Comparison of ENCODE assay signal across 8 mouse cellular contexts in genomic region chr15:93513939-93514341, GRCm38 (mm10).
DNase-seq lines count a peak whose midpoint lies in the region; ATAC-seq lines count a peak whose summit lies in the region.

No protein-coding gene starts in this region.

- H3K27ac ChIP-seq in kidney, embryonic 15.5 days = peak overlapping the region; percentile 49
- H3K27ac ChIP-seq in neural tube, embryonic 12.5 days = no peak overlapping the region

- intact Hi-C loops in left cerebral cortex, postnatal 36 days (cut with DNase I) = no loop called here

- peaks cover 63% of the 10 kb centered on the region for H3K4me1 ChIP-seq in megakaryocyte, embryonic 14.5 days
- peaks cover 72% of the 10 kb centered on the region for H3K4me1 ChIP-seq in kidney, embryonic 15.5 days
- peaks cover 31% of the 10 kb centered on the region for H3K4me1 ChIP-seq in neural tube, embryonic 12.5 days

- peak overlapping the region; percentile 91 for H3K4me3 ChIP-seq in megakaryocyte, embryonic 14.5 days (replicated peaks)
- H3K4me3 ChIP-seq in kidney, embryonic 15.5 days (replicated peaks) = peak overlapping the region; percentile 29; the same call in 1 of the 2 replicates
- H3K4me3 ChIP-seq in neural tube, embryonic 12.5 days = no peak overlapping the region

- DNase-seq in right cerebral cortex, postnatal 25 days = no peak
- DNase-seq in left cerebral cortex, postnatal 36 days (ENCODE audit: low spot score in 2 of 2) = no peak

- H3K36me3 ChIP-seq in megakaryocyte, embryonic 14.5 days (replicated peaks; ENCODE audit: low read length) = peaks cover 18% of the 10 kb centered on the region
- H3K36me3 ChIP-seq in kidney, embryonic 15.5 days = peaks cover 11% of the 10 kb centered on the region
- peaks cover 3% of the 10 kb centered on the region for H3K36me3 ChIP-seq in neural tube, embryonic 12.5 days

- no peak overlapping the region for H3K9ac ChIP-seq in kidney, embryonic 15.5 days
- no peak overlapping the region for H3K9ac ChIP-seq in neural tube, embryonic 12.5 days

- H3K27me3 ChIP-seq in megakaryocyte, embryonic 14.5 days (replicated peaks) = no peaks in the 10 kb centered on the region
- H3K27me3 ChIP-seq in kidney, embryonic 15.5 days = no peaks in the 10 kb centered on the region
- H3K27me3 ChIP-seq in neural tube, embryonic 12.5 days (replicated peaks) = peaks cover 8% of the 10 kb centered on the region; the same call in 1 of the 2 replicates

- peak overlapping the region; percentile 47 for H3K4me2 ChIP-seq in kidney, embryonic 15.5 days
- 0 out of 2 replicates have a peak overlapping the region, but pooled peaks have one; percentile 20 for H3K4me2 ChIP-seq in neural tube, embryonic 12.5 days (replicated peaks)

- H3K9me3 ChIP-seq in megakaryocyte, embryonic 14.5 days = no peaks in the 10 kb centered on the region
- H3K9me3 ChIP-seq in kidney, embryonic 15.5 days (replicated peaks) = no peaks in the 10 kb centered on the region
- H3K9me3 ChIP-seq in neural tube, embryonic 12.5 days = no peaks in the 10 kb centered on the region

- ATAC-seq in megakaryocyte, adult 5-6 weeks (ENCODE audit: poor library complexity, severe bottlenecking) = no peak
- ATAC-seq in erythroblast, adult 5-6 weeks (replicated peaks; ENCODE audit: low FRiP score, poor library complexity, severe bottlenecking) = peak; percentile 49; the same call in 1 of the 2 replicates
- no peak for ATAC-seq in kidney, embryonic 15.5 days (replicated peaks; ENCODE audit: low FRiP score)
- ATAC-seq in neural tube, embryonic 12.5 days (ENCODE audit: low FRiP score, low read depth) = no peak
- ATAC-seq in erythroid progenitor cell, adult 5-6 weeks (replicated peaks; ENCODE audit: low FRiP score, poor library complexity, severe bottlenecking) = no peak

- WGBS in kidney, embryonic 15.5 days = 11% methylated on average over 10 of the region's 10 CpGs
- 3% methylated on average over 10 of the region's 10 CpGs for WGBS in neural tube, embryonic 12.5 days
